9 mouse cellular contexts compared by ENCODE assay signal in genomic region chr19:33109941-33110371, GRCm38 (mm10).
DNase-seq lines count a peak whose midpoint lies in the region; ATAC-seq lines count a peak whose summit lies in the region.
"Had no signal": no experiment of that assay in that cellular context is flagged by ENCODE, and none has a peak within 500 bp of the region (broad histone marks: within the 10 kb centered on the region; RNA-seq: fewer than 3 reads in every experiment).

No protein-coding gene starts in this region.

- no peak overlapping the region for H3K27ac ChIP-seq in neural tube, embryonic 12.5 days
- H3K27ac ChIP-seq in kidney, embryonic 14.5 days (ENCODE audit: low read depth, low read length): no peak overlapping the region
- H3K27ac ChIP-seq in stomach, embryonic 14.5 days (ENCODE audit: low read length): no peak overlapping the region
- H3K27ac ChIP-seq: forebrain, embryonic 15.5 days had no signal

- ATAC-seq in neural tube, embryonic 12.5 days (ENCODE audit: low FRiP score, low read depth): 0 out of 2 replicates have a peak, but pooled peaks have one; percentile 17
- ATAC-seq in kidney, embryonic 14.5 days (ENCODE audit: low FRiP score, low TSS enrichment): peak; percentile 43; the same call in 1 of the 2 replicates
- ATAC-seq in stomach, embryonic 14.5 days (ENCODE audit: insufficient number of reproducible peaks, insufficient read depth, low FRiP score, low read depth): 0 out of 2 replicates have a peak, but pooled peaks have one; percentile 37
- no peak for ATAC-seq in cerebellum, adult (ENCODE audit: insufficient number of reproducible peaks, low FRiP score, low TSS enrichment)
- ATAC-seq: forebrain, embryonic 15.5 days had no signal

- H3K4me2 ChIP-seq in neural tube, embryonic 12.5 days (replicated peaks): no peak overlapping the region
- no peak overlapping the region for H3K4me2 ChIP-seq in kidney, embryonic 14.5 days (replicated peaks; ENCODE audit: low read depth, low read length)
- no peak overlapping the region for H3K4me2 ChIP-seq in stomach, embryonic 14.5 days (replicated peaks; ENCODE audit: low read depth, low read length)
- H3K4me2 ChIP-seq: forebrain, embryonic 15.5 days had no signal

- no peaks in the 10 kb centered on the region for H3K36me3 ChIP-seq in neural tube, embryonic 12.5 days
- no peaks in the 10 kb centered on the region for H3K36me3 ChIP-seq in kidney, embryonic 14.5 days (ENCODE audit: control insufficient read depth, insufficient read depth, low read length)
- H3K36me3 ChIP-seq in stomach, embryonic 14.5 days (ENCODE audit: control insufficient read depth, insufficient read depth, low read length): no peaks in the 10 kb centered on the region
- H3K36me3 ChIP-seq: forebrain, embryonic 15.5 days had no signal

- no peaks in the 10 kb centered on the region for H3K9me3 ChIP-seq in neural tube, embryonic 12.5 days
- no peaks in the 10 kb centered on the region for H3K9me3 ChIP-seq in kidney, embryonic 14.5 days (ENCODE audit: control insufficient read depth, low read length)
- no peaks in the 10 kb centered on the region for H3K9me3 ChIP-seq in stomach, embryonic 14.5 days (ENCODE audit: control insufficient read depth, low read depth, low read length)
- H3K9me3 ChIP-seq: forebrain, embryonic 15.5 days had no signal

- H3K27me3 ChIP-seq in neural tube, embryonic 12.5 days (replicated peaks): no peaks in the 10 kb centered on the region
- H3K27me3 ChIP-seq in kidney, embryonic 14.5 days (ENCODE audit: control insufficient read depth, insufficient read depth, low read length): no peaks in the 10 kb centered on the region
- no peaks in the 10 kb centered on the region for H3K27me3 ChIP-seq in stomach, embryonic 14.5 days (ENCODE audit: control insufficient read depth, insufficient read depth, low read length)
- H3K27me3 ChIP-seq: forebrain, embryonic 15.5 days had no signal

- H3K4me3 ChIP-seq in neural tube, embryonic 12.5 days: no peak overlapping the region
- H3K4me3 ChIP-seq in kidney, embryonic 14.5 days (ENCODE audit: low read length): no peak overlapping the region
- H3K4me3 ChIP-seq in stomach, embryonic 14.5 days (ENCODE audit: low read depth, low read length): no peak overlapping the region
- H3K4me3 ChIP-seq: forebrain, embryonic 15.5 days had no signal

- 47% methylated on average over 6 of the region's 6 CpGs for WGBS in neural tube, embryonic 12.5 days
- WGBS in kidney, embryonic 14.5 days: 43% methylated on average over 6 of the region's 6 CpGs
- whole genome bisulfite sequencing in stomach, embryonic 14.5 days: 46% methylated on average over 6 of the region's 6 CpGs

- H3K4me1 ChIP-seq in neural tube, embryonic 12.5 days: no peaks in the 10 kb centered on the region
- peaks cover 3% of the 10 kb centered on the region; the same call in 1 of the 2 replicates for H3K4me1 ChIP-seq in kidney, embryonic 14.5 days (ENCODE audit: control insufficient read depth, insufficient read depth, low read length)
- H3K4me1 ChIP-seq in stomach, embryonic 14.5 days (ENCODE audit: control insufficient read depth, insufficient read depth, low read length): no peaks in the 10 kb centered on the region
- H3K4me1 ChIP-seq: forebrain, embryonic 15.5 days had no signal

- no peak overlapping the region for H3K9ac ChIP-seq in neural tube, embryonic 12.5 days
- H3K9ac ChIP-seq in kidney, embryonic 14.5 days (ENCODE audit: low read depth, low read length): no peak overlapping the region
- H3K9ac ChIP-seq in stomach, embryonic 14.5 days (replicated peaks; ENCODE audit: low read depth, low read length): no peak overlapping the region
- H3K9ac ChIP-seq: forebrain, embryonic 15.5 days had no signal

- DNase-seq in neural tube, embryonic 10.5 days (ENCODE audit: extremely low spot score, low spot score): no peak
- peak; percentile 6 for DNase-seq in gonadal fat pad, adult 2 months (ENCODE audit: low read depth)
- no peak for DNase-seq in adrenal gland, postnatal 4 days (ENCODE audit: low spot score in 2 of 2)
- DNase-seq: thymus, adult 2 months had no signal
